Mouse (Mus musculus): ENCODE data around the gene 4933427D14Rik. TPM values are rescaled to one million over a fixed set of nuclear protein-coding genes. Genes with fewer than 3 reads are reported as not detected.

4933427D14Rik gene
- polyA plus RNA-seq, 1 experiment from 2014 or later: 17.1 TPM

DNA sequence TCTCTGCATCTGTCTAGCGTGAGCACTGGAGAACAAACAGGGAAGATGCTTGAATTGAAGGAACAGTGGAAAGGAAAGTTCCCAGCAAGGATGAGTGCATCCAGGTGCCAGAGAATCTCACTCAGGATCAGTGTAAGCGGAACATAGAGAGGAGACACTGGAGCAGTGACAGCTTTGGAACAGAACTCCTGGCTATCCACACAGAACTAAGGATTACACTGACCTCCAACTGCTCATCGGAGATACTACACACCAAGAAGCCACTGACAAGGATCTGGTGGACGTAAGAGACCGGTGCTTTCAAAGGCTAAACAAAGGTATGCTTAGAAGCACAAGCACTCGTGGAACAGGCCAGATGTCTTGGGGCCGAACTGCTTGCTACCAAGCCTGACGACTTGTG lies 103.0 kb downstream of the 4933427D14Rik start:
- WGBS: 71% methylated on average over 8 of the region's 8 CpGs
- no peak overlapping the region for H3K9ac ChIP-seq

More for the DNA sequence above, 103.0 kb downstream of the 4933427D14Rik start:
- Histone ChIP-seq H3K9me3 (ENCODE audit: control insufficient read depth, low read length) (no peaks in the 10 kb centered on the region), H3K27me3 (ENCODE audit: control insufficient read depth, insufficient read depth, low read length) (no peaks in the 10 kb centered on the region), H3K27ac (peak overlapping the region; percentile 74), H3K36me3 (replicated peaks; ENCODE audit: control insufficient read depth, insufficient read depth) (no peaks in the 10 kb centered on the region), H3K4me2 (replicated peaks) (no peak overlapping the region), H3K4me3 (replicated peaks; ENCODE audit: low read length) (no peak overlapping the region), H3K4me1 (replicated peaks; ENCODE audit: control insufficient read depth, insufficient read depth, low read length) (0 out of 2 replicates have a peak, but pooled peaks cover 7% of the 10 kb centered on the region)
- DNase-seq (ENCODE audit: low spot score) (no peak), ATAC-seq (ENCODE audit: low FRiP score) (no peak)

Other genes with a start within 250 kb of the 4933427D14Rik start
- gene Aipl1, start 169.9 kb downstream of the 4933427D14Rik start, polyA plus RNA-seq (2014; fragmentation: Nextera tagmentation; extraction: Ambion mirVana): not detected in 2 replicates
- 26.8 and 30.2 TPM in 2 replicates for gene Pimreg, start 165.4 kb downstream of the 4933427D14Rik start, polyA plus RNA-seq (2014; fragmentation: Nextera tagmentation; extraction: Ambion mirVana)
- gene Pitpnm3, start 71.7 kb downstream of the 4933427D14Rik start, polyA plus RNA-seq (2014; fragmentation: Nextera tagmentation; extraction: Ambion mirVana): 4.9 and 5.2 TPM in 2 replicates
- gene Gm43951, start 619 bp downstream of the 4933427D14Rik start, polyA plus RNA-seq (2014; fragmentation: Nextera tagmentation; extraction: Ambion mirVana): 0.25 and 0.40 TPM in 2 replicates
- gene Txndc17, start 88 bp upstream of the 4933427D14Rik start, polyA plus RNA-seq (2014; fragmentation: Nextera tagmentation; extraction: Ambion mirVana): 141 and 151 TPM in 2 replicates
- gene Med31, start 8.1 kb upstream of the 4933427D14Rik start, polyA plus RNA-seq (2014; fragmentation: Nextera tagmentation; extraction: Ambion mirVana): 50.8 and 52.8 TPM in 2 replicates
- 2.0 and 2.8 TPM in 2 replicates for gene Slc13a5, start 59.8 kb upstream of the 4933427D14Rik start, polyA plus RNA-seq (2014; fragmentation: Nextera tagmentation; extraction: Ambion mirVana)
- gene Xaf1, start 94.2 kb upstream of the 4933427D14Rik start, polyA plus RNA-seq (2014; fragmentation: Nextera tagmentation; extraction: Ambion mirVana): 1.1 and 3.3 TPM in 2 replicates
- gene Fbxo39, start 107.0 kb upstream of the 4933427D14Rik start, polyA plus RNA-seq (2014; fragmentation: Nextera tagmentation; extraction: Ambion mirVana): not detected in 2 replicates
- gene Tekt1, start 155.0 kb upstream of the 4933427D14Rik start, polyA plus RNA-seq (2014; fragmentation: Nextera tagmentation; extraction: Ambion mirVana): 9.9 and 10.1 TPM in 2 replicates
- 4.6 and 4.8 TPM in 2 replicates for gene Smtnl2, start 204.3 kb upstream of the 4933427D14Rik start, polyA plus RNA-seq (2014; fragmentation: Nextera tagmentation; extraction: Ambion mirVana)
- 0.11 TPM in 1 of 2 replicates, not detected in the other for gene Ggt6, start 228.1 kb upstream of the 4933427D14Rik start, polyA plus RNA-seq (2014; fragmentation: Nextera tagmentation; extraction: Ambion mirVana)
- 54.1 and 63.3 TPM in 2 replicates for gene Mybbp1a, start 233.9 kb upstream of the 4933427D14Rik start, polyA plus RNA-seq (2014; fragmentation: Nextera tagmentation; extraction: Ambion mirVana)